Mouse (Mus musculus) lung, postnatal 0 days (tissue): ENCODE data around the gene Lama4. TPM values are rescaled to one million over a fixed set of nuclear protein-coding genes. Genes with fewer than 3 reads are reported as not detected.

Experiments
- ATAC-seq: fragments of 200-750 bp; cut with Nextera tagmentation; 2 replicates; pipeline ENCODE4 v1.8.0; 2017; ENCODE audit warnings: moderate library complexity
- DNase-seq: peaks from one replicate; pipeline ENCODE4 v3.0.0-alpha.2; 2016; ENCODE audit warnings: low spot score
- H3K27ac ChIP-seq: fragments of 300-500 bp; sonication (generic); 2 replicates; pipeline ENCODE4 v1.5.1; 2014; ENCODE audit warnings: antibody characterized with exemption, mild to moderate bottlenecking, low read length, mixed read lengths
- H3K27me3 ChIP-seq: fragments of 300-500 bp; sonication (generic); replicated peaks from 2 replicates; pipeline ENCODE4 v1.6.1; 2014; ENCODE audit warnings: low read length, mixed read lengths; ENCODE audit not compliant: insufficient read depth
- H3K36me3 ChIP-seq: fragments of 300-500 bp; sonication (generic); 2 replicates; pipeline ENCODE4 v1.6.1; 2014; ENCODE audit warnings: low read length, mixed read lengths; ENCODE audit not compliant: insufficient read depth
- H3K4me1 ChIP-seq: fragments of 300-500 bp; sonication (generic); 2 replicates; pipeline ENCODE4 v1.6.1; 2014; ENCODE audit warnings: antibody characterized with exemption, low read depth, low read length, mixed read lengths; ENCODE audit not compliant: insufficient read depth
- H3K4me2 ChIP-seq: fragments of 300-500 bp; sonication (generic); replicated peaks from 2 replicates; pipeline ENCODE4 v1.6.1; 2014; ENCODE audit warnings: low read depth, mild to moderate bottlenecking, low read length, moderate library complexity, mixed read lengths
- H3K4me3 ChIP-seq: fragments of 300-500 bp; sonication (generic); 2 replicates; pipeline ENCODE4 v1.5.1; 2014; ENCODE audit warnings: low read depth, low read length
- H3K9ac ChIP-seq: fragments of 300-500 bp; sonication (generic); replicated peaks from 2 replicates; pipeline ENCODE4 v1.6.1; 2014; ENCODE audit warnings: low read depth, mild to moderate bottlenecking
- H3K9me3 ChIP-seq: fragments of 300-500 bp; sonication (generic); 2 replicates; pipeline ENCODE4 v1.6.1; 2016; ENCODE audit warnings: low read length, mixed read lengths
- CTCF ChIP-seq: IDR thresholded peaks from 2 replicates; pipeline ENCODE4 v1.5.1; 2016; ENCODE audit warnings: antibody characterized with exemption, mild to moderate bottlenecking
- EP300 ChIP-seq: IDR thresholded peaks from 2 replicates; pipeline ENCODE4 v1.6.1; 2016; ENCODE audit warnings: antibody characterized with exemption, mild to moderate bottlenecking, control low read depth
- WGBS: fragments of 180-500 bp; shearing (Covaris S2); extraction: QIAGEN DNeasy Blood & Tissue Kit; methylation state at CpG from one replicate; pipeline ENCODE4 v1.1.7; 2014; 5-methylcytosine and 5-hydroxymethylcytosine counted together
- polyA plus RNA-seq: library from polyadenylated mRNA; unstranded; fragments of >200 nt; fragmentation: Nextera tagmentation; extraction: Ambion mirVana; gene quantifications from 2 replicates; pipeline ENCODE4 v1.2.1, GENCODE M21; 2015

Lama4 gene
- polyA plus RNA-seq, 1 experiment from 2014 or later: 73.6 TPM

- no peak for ATAC-seq
- H3K4me2 ChIP-seq: no peak overlapping the region
- peaks cover 6% of the 10 kb centered on the region; the same call in 1 of the 2 replicates for H3K36me3 ChIP-seq
- no peaks in the 10 kb centered on the region for H3K4me1 ChIP-seq
- WGBS: 71% methylated on average over 5 of the region's 5 CpGs
- no peak overlapping the region for H3K9ac ChIP-seq
- no peak for DNase-seq
- no peaks in the 10 kb centered on the region for H3K27me3 ChIP-seq
- H3K9me3 ChIP-seq: no peaks in the 10 kb centered on the region
- no peak overlapping the region for H3K4me3 ChIP-seq
- TF ChIP-seq CTCF: no peak
- no peak for TF ChIP-seq EP300
- H3K27ac ChIP-seq: no peak overlapping the region
Observed at GRCm38 (mm10) chr10:39023618-39024256, 58.4 kb downstream of the Lama4 start.

- H3K36me3 ChIP-seq: peaks cover 14% of the 10 kb centered on the region; the same call in 1 of the 2 replicates
- no peaks in the 10 kb centered on the region for H3K27me3 ChIP-seq
- H3K9ac ChIP-seq: no peak overlapping the region
- H3K4me2 ChIP-seq: no peak overlapping the region
- no peaks in the 10 kb centered on the region for H3K9me3 ChIP-seq
- ATAC-seq (no peak), DNase-seq (no peak)
- H3K4me1 ChIP-seq: no peaks in the 10 kb centered on the region
- H3K27ac ChIP-seq: no peak overlapping the region
- H3K4me3 ChIP-seq: no peak overlapping the region
- TF ChIP-seq EP300 (no peak), CTCF (no peak)
- 59% methylated on average over 8 of the region's 8 CpGs for WGBS
Observed at GRCm38 (mm10) chr10:39026529-39026928, 61.2 kb downstream of the Lama4 start.

- no peak for ATAC-seq
- no peaks in the 10 kb centered on the region for H3K27me3 ChIP-seq
Observed at GRCm38 (mm10) chr10:39027058-39027457, 61.7 kb downstream of the Lama4 start.

GRCm38 (mm10) chr10:39028403-39028802 lies 63.1 kb downstream of the Lama4 start:
- Histone ChIP-seq H3K9me3 (no peaks in the 10 kb centered on the region), H3K4me2 (no peak overlapping the region), H3K36me3 (peaks cover 14% of the 10 kb centered on the region; the same call in 1 of the 2 replicates), H3K27me3 (no peaks in the 10 kb centered on the region), H3K27ac (no peak overlapping the region), H3K9ac (no peak overlapping the region), H3K4me3 (no peak overlapping the region), H3K4me1 (no peaks in the 10 kb centered on the region)
- DNase-seq: no peak
- 79% methylated on average over 5 of the region's 5 CpGs for WGBS
- no peak for ATAC-seq
- TF ChIP-seq CTCF (no peak), EP300 (no peak)

More at GRCm38 (mm10) chr10:39027058-39027457, 61.7 kb downstream of the Lama4 start:
- H3K4me2 ChIP-seq: no peak overlapping the region
- no peak overlapping the region for H3K4me3 ChIP-seq
- TF ChIP-seq CTCF: no peak
- H3K36me3 ChIP-seq: peaks cover 14% of the 10 kb centered on the region; the same call in 1 of the 2 replicates
- DNase-seq: no peak
- no peak overlapping the region for H3K27ac ChIP-seq
- no peak overlapping the region for H3K9ac ChIP-seq
- 52% methylated on average over 5 of the region's 5 CpGs for WGBS
- no peaks in the 10 kb centered on the region for H3K9me3 ChIP-seq
- no peaks in the 10 kb centered on the region for H3K4me1 ChIP-seq

GRCm38 (mm10) chr10:39029297-39030147 lies 64.2 kb downstream of the Lama4 start:
- WGBS: 79% methylated on average over 6 of the region's 6 CpGs
- no peak overlapping the region for H3K27ac ChIP-seq
- TF ChIP-seq EP300 (no peak), CTCF (no peak)
- ATAC-seq (no peak), DNase-seq (no peak)
- no peaks in the 10 kb centered on the region for H3K9me3 ChIP-seq
- H3K4me2 ChIP-seq: no peak overlapping the region
- no peak overlapping the region for H3K9ac ChIP-seq
- H3K36me3 ChIP-seq: peaks cover 14% of the 10 kb centered on the region; the same call in 1 of the 2 replicates
- no peak overlapping the region for H3K4me3 ChIP-seq
- H3K27me3 ChIP-seq: no peaks in the 10 kb centered on the region
- H3K4me1 ChIP-seq: no peaks in the 10 kb centered on the region

- H3K9me3 ChIP-seq: no peaks in the 10 kb centered on the region
- no peaks in the 10 kb centered on the region for H3K4me1 ChIP-seq
- H3K4me3 ChIP-seq: no peak overlapping the region
- TF ChIP-seq CTCF: no peak
- DNase-seq (no peak), ATAC-seq (no peak)
- H3K27me3 ChIP-seq: no peaks in the 10 kb centered on the region
- no peak overlapping the region for H3K9ac ChIP-seq
- no peak overlapping the region for H3K4me2 ChIP-seq
- H3K36me3 ChIP-seq: peaks cover 14% of the 10 kb centered on the region; the same call in 1 of the 2 replicates
- H3K27ac ChIP-seq: no peak overlapping the region
- WGBS: 87% methylated on average over 14 of the region's 14 CpGs
Observed at GRCm38 (mm10) chr10:39030148-39030685, 64.9 kb downstream of the Lama4 start.
